Mouse (Mus musculus): ENCODE results near the gene Cr1l. TPM values are rescaled to one million over a fixed set of nuclear protein-coding genes. Genes with fewer than 3 reads are reported as not detected.

Cr1l gene
- polyA plus RNA-seq, 1 experiment from 2014 or later: 42.5 TPM

DNA sequence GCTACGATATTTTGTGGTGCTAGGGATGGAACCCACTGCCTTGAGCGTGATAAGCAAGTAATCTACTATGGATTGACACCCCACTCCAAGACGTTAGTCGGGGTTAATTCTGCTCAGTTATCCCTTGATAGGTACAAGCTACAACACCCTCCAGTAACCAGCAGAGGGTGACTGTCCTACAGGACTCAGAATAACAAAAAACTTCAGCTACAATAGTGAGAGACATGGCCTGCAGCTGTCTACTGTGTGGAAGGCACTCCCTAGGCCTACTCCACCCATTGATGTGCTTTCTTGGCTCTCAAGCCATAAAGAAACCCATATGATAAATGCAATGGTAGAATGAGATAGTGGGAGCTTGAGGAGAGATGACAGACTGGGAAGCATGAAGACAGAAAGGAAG lies 17.8 kb downstream of the Cr1l start:
- H3K27me3 ChIP-seq (replicated peaks; ENCODE audit: control insufficient read depth, insufficient read depth, low read length): no peaks in the 10 kb centered on the region
- no peak for ATAC-seq
- no peaks in the 10 kb centered on the region for H3K9me3 ChIP-seq (ENCODE audit: control insufficient read depth, low read length)
- H3K4me2 ChIP-seq (ENCODE audit: low read length): no peak overlapping the region
- no peak overlapping the region for H3K9ac ChIP-seq (ENCODE audit: low read depth, low read length)
- peaks cover 12% of the 10 kb centered on the region for H3K36me3 ChIP-seq (ENCODE audit: control insufficient read depth, insufficient read depth, low read length)
- H3K27ac ChIP-seq (ENCODE audit: low read depth, low read length): no peak overlapping the region
- H3K4me1 ChIP-seq (ENCODE audit: control insufficient read depth, insufficient read depth, low read depth, low read length): no peaks in the 10 kb centered on the region
- no peak overlapping the region for H3K4me3 ChIP-seq (ENCODE audit: low read length)
- WGBS: 94% methylated on average over 4 of the region's 4 CpGs

DNA sequence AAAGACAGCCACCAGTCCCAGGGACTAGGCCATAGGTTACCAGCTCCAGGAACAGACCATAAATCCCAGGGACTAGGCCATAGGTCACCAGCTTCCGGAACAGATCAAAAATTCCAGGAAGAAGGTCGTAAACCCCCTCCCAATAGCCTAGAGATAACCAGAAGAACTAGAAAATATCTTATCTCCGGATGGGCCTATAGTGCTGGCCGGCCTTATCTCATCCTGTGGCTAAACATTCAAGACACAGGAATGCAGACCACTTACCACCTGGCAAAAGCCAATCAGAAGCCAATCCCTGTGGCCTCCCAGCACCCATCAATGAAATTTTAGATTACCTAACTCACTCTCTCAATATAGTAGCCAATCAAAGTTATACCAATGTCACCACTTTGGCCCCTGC lies 30.7 kb downstream of the Cr1l start:
- Histone ChIP-seq H3K4me1 (ENCODE audit: control insufficient read depth, insufficient read depth, low read depth, low read length) (no peaks in the 10 kb centered on the region), H3K36me3 (ENCODE audit: control insufficient read depth, insufficient read depth, low read length) (peaks cover 11% of the 10 kb centered on the region), H3K9me3 (ENCODE audit: control insufficient read depth, low read length) (no peaks in the 10 kb centered on the region), H3K27ac (ENCODE audit: low read depth, low read length) (no peak overlapping the region), H3K4me3 (ENCODE audit: low read length) (no peak overlapping the region), H3K27me3 (replicated peaks; ENCODE audit: control insufficient read depth, insufficient read depth, low read length) (no peaks in the 10 kb centered on the region), H3K4me2 (ENCODE audit: low read length) (no peak overlapping the region), H3K9ac (ENCODE audit: low read depth, low read length) (no peak overlapping the region)
- ATAC-seq: no peak
- 88% methylated on average over 4 of the region's 4 CpGs for WGBS

DNA sequence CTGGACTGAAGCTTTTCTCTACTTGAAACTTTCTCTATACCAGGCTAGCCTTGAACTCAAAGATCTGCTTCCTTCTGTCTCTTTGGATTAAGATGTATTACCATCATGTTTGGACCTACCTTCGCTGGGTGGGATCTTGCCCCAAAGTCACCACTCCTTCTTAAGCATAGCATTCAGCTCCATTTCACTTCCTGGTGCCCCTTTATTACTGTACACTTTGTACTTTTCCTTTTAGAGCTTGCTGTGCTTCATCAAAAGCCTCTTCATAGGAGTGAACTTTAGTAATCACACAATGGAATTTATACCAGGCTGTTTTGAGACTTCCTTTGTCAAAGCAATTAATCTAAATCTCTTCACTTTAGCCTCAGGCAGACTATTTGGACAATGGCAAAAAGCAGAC lies 33.4 kb downstream of the Cr1l start:
- no peak overlapping the region for H3K27ac ChIP-seq (ENCODE audit: low read depth, low read length)
- no peak overlapping the region for H3K4me3 ChIP-seq (ENCODE audit: low read length)
- no peaks in the 10 kb centered on the region for H3K4me1 ChIP-seq (ENCODE audit: control insufficient read depth, insufficient read depth, low read depth, low read length)
- H3K9ac ChIP-seq (ENCODE audit: low read depth, low read length): no peak overlapping the region
- no peaks in the 10 kb centered on the region for H3K9me3 ChIP-seq (ENCODE audit: control insufficient read depth, low read length)
- no peaks in the 10 kb centered on the region for H3K27me3 ChIP-seq (replicated peaks; ENCODE audit: control insufficient read depth, insufficient read depth, low read length)
- peaks cover 7% of the 10 kb centered on the region; the same call in 1 of the 2 replicates for H3K36me3 ChIP-seq (ENCODE audit: control insufficient read depth, insufficient read depth, low read length)
- no peak overlapping the region for H3K4me2 ChIP-seq (ENCODE audit: low read length)
- no peak for ATAC-seq
- 100% methylated on average over 1 of the region's 1 CpGs for WGBS

- peak; percentile 96 for ATAC-seq
- 3% methylated on average over 14 of the region's 14 CpGs for WGBS
- H3K4me3 ChIP-seq (ENCODE audit: low read length): peak within 1 kb of the TSS; percentile 43
- H3K4me1 ChIP-seq (ENCODE audit: control insufficient read depth, insufficient read depth, low read depth, low read length): peaks cover 9% of the 10 kb centered on the region
- H3K4me2 ChIP-seq (ENCODE audit: low read length): peak within 1 kb of the TSS; percentile 80
- H3K27ac ChIP-seq (ENCODE audit: low read depth, low read length): no peak within 1 kb of the TSS
- no peaks in the 10 kb centered on the region for H3K36me3 ChIP-seq (ENCODE audit: control insufficient read depth, insufficient read depth, low read length)
- no peaks in the 10 kb centered on the region for H3K9me3 ChIP-seq (ENCODE audit: control insufficient read depth, low read length)
- no peaks in the 10 kb centered on the region for H3K27me3 ChIP-seq (replicated peaks; ENCODE audit: control insufficient read depth, insufficient read depth, low read length)
- H3K9ac ChIP-seq (ENCODE audit: low read depth, low read length): peak within 1 kb of the TSS; percentile 48
These were observed 39.1 kb downstream of the Cr1l start, which contains the start of gene Cd46 for GRCm38 (mm10) chr1:195092220-195092720. Gene Cd46, minus strand, starts transcription at chr1:195092249.

GRCm38 (mm10) chr1:195091699-195092219 lies 39.6 kb downstream of the Cr1l start:
- ATAC-seq: peak; percentile 84

GRCm38 (mm10) chr1:195082142-195082541 lies 49.2 kb downstream of the Cr1l start:
- no peak overlapping the region for H3K4me2 ChIP-seq (ENCODE audit: low read length)
- H3K36me3 ChIP-seq (ENCODE audit: control insufficient read depth, insufficient read depth, low read length): no peaks in the 10 kb centered on the region
- H3K9me3 ChIP-seq (ENCODE audit: control insufficient read depth, low read length): no peaks in the 10 kb centered on the region
- ATAC-seq: no peak
- H3K4me1 ChIP-seq (ENCODE audit: control insufficient read depth, insufficient read depth, low read depth, low read length): no peaks in the 10 kb centered on the region
- H3K4me3 ChIP-seq (ENCODE audit: low read length): no peak overlapping the region
- H3K9ac ChIP-seq (ENCODE audit: low read depth, low read length): no peak overlapping the region
- H3K27me3 ChIP-seq (replicated peaks; ENCODE audit: control insufficient read depth, insufficient read depth, low read length): no peaks in the 10 kb centered on the region
- no peak overlapping the region for H3K27ac ChIP-seq (ENCODE audit: low read depth, low read length)

More at GRCm38 (mm10) chr1:195091699-195092219, 39.6 kb downstream of the Cr1l start:
- Histone ChIP-seq H3K36me3 (ENCODE audit: control insufficient read depth, insufficient read depth, low read length) (no peaks in the 10 kb centered on the region), H3K4me2 (ENCODE audit: low read length) (peak overlapping the region; percentile 80), H3K4me1 (ENCODE audit: control insufficient read depth, insufficient read depth, low read depth, low read length) (peaks cover 9% of the 10 kb centered on the region), H3K4me3 (ENCODE audit: low read length) (peak overlapping the region; percentile 43), H3K9me3 (ENCODE audit: control insufficient read depth, low read length) (no peaks in the 10 kb centered on the region), H3K27ac (ENCODE audit: low read depth, low read length) (no peak overlapping the region), H3K9ac (ENCODE audit: low read depth, low read length) (peak overlapping the region; percentile 48), H3K27me3 (replicated peaks; ENCODE audit: control insufficient read depth, insufficient read depth, low read length) (no peaks in the 10 kb centered on the region)
- WGBS: 20% methylated on average over 11 of the region's 11 CpGs

Other genes starting within 250 kb of the Cr1l start
- 29.8 and 36.5 TPM in 2 replicates for gene Cd34, start 192.8 kb downstream of the Cr1l start, polyA plus RNA-seq (2015; fragmentation: Nextera tagmentation; extraction: Ambion mirVana)
- 1.1 and 1.2 TPM in 2 replicates for gene Cd46, start 39.3 kb downstream of the Cr1l start, polyA plus RNA-seq (2015; fragmentation: Nextera tagmentation; extraction: Ambion mirVana)
- 0.72 and 0.74 TPM in 2 replicates for gene Cr2, start 45.1 kb upstream of the Cr1l start, polyA plus RNA-seq (2015; fragmentation: Nextera tagmentation; extraction: Ambion mirVana)

All from hindbrain, embryonic 16.5 days (tissue).